Mouse (Mus musculus): ENCODE measurements at regions not wholly inside any gene's neighbourhood (a gene's known extent, or its start where the extent isn't known, plus 50 kb on each side); places are given as distances from the start of the nearest gene placed in this dataset.
"Not testable (repeated sequence)": the region's sequence is repeated elsewhere in the genome, so short reads cannot be mapped to it uniquely, and the experiment has no call there.

- intact Hi-C loops (cut with DNase I) = no loop called here
- no peak for DNase-seq
Observed at GRCm38 (mm10) chr12:112295337-112295941, 149.4 kb downstream of the Kif26a start.

GRCm38 (mm10) chr12:112298521-112298920, 152.5 kb downstream of the Kif26a start:
- DNase-seq = no peak
- intact Hi-C loops (cut with DNase I) = no loop called here

GRCm38 (mm10) chr12:112299089-112299488, 153.1 kb downstream of the Kif26a start:
- DNase-seq = no peak
- intact Hi-C loops (cut with DNase I) = no loop called here

- intact Hi-C loops (cut with DNase I) = no loop called here
- no peak for DNase-seq
Observed at GRCm38 (mm10) chr12:112299603-112300002, 153.6 kb downstream of the Kif26a start.

GRCm38 (mm10) chr12:112300125-112300524, 154.1 kb downstream of the Kif26a start:
- no peak for DNase-seq
- intact Hi-C loops (cut with DNase I) = no loop called here

GRCm38 (mm10) chr12:112301411-112301891, 155.4 kb downstream of the Kif26a start:
- intact Hi-C loops (cut with DNase I) = no loop called here
- no peak for DNase-seq

- intact Hi-C loops (cut with DNase I) = no loop called here
- no peak for DNase-seq
Observed at GRCm38 (mm10) chr12:112301929-112302328, 155.9 kb downstream of the Kif26a start.

GRCm38 (mm10) chr12:112306208-112306607, 160.2 kb downstream of the Kif26a start:
- intact Hi-C loops (cut with DNase I) = no loop called here
- no peak for DNase-seq

- intact Hi-C loops (cut with DNase I) = no loop called here
- no peak for DNase-seq
Observed at GRCm38 (mm10) chr12:112308016-112308415, 162.0 kb downstream of the Kif26a start.

- DNase-seq; intact Hi-C loops (cut with DNase I): not testable (repeated sequence)
Observed at GRCm38 (mm10) chr12:112309096-112309495, 163.1 kb downstream of the Kif26a start.

GRCm38 (mm10) chr12:112309781-112310180, 163.8 kb downstream of the Kif26a start:
- intact Hi-C loops (cut with DNase I) = no loop called here
- DNase-seq = no peak

- intact Hi-C loops (cut with DNase I) = no loop called here
- no peak for DNase-seq
Observed at GRCm38 (mm10) chr12:112310661-112311060, 164.7 kb downstream of the Kif26a start.

- intact Hi-C loops (cut with DNase I) = no loop called here
- DNase-seq = no peak
Observed at GRCm38 (mm10) chr12:112314781-112315180, 168.8 kb downstream of the Kif26a start.

GRCm38 (mm10) chr12:112317191-112317590, 171.2 kb downstream of the Kif26a start:
- intact Hi-C loops (cut with DNase I) = no loop called here
- no peak for DNase-seq

- intact Hi-C loops (cut with DNase I) = no loop called here
- DNase-seq = no peak
Observed at GRCm38 (mm10) chr12:112318461-112318860, 170.8 kb upstream of the A530016L24Rik start.

- intact Hi-C loops (cut with DNase I) = loop anchor here (5.0 kb wide), 1 partner anchor 35 kb away; no protein-coding TSS in a partner anchor
- DNase-seq = no peak
Observed at GRCm38 (mm10) chr12:112322196-112322595, 167.1 kb upstream of the A530016L24Rik start.

GRCm38 (mm10) chr12:112327411-112327810, 161.8 kb upstream of the A530016L24Rik start:
- intact Hi-C loops (cut with DNase I) = no loop called here
- no peak for DNase-seq

- intact Hi-C loops (cut with DNase I) = no loop called here
Observed at GRCm38 (mm10) chr12:112328809-112329575, 160.3 kb upstream of the A530016L24Rik start.

GRCm38 (mm10) chr12:112329701-112330301, 159.4 kb upstream of the A530016L24Rik start:
- peak in 1 of 2 experiments; percentile 11 for DNase-seq
- intact Hi-C loops (cut with DNase I) = no loop called here

More at GRCm38 (mm10) chr12:112328809-112329575, 160.3 kb upstream of the A530016L24Rik start:
- no peak for DNase-seq

- intact Hi-C loops (cut with DNase I) = no loop called here
Observed at GRCm38 (mm10) chr12:112330557-112330956, 158.7 kb upstream of the A530016L24Rik start.

GRCm38 (mm10) chr12:112331061-112331460, 158.2 kb upstream of the A530016L24Rik start:
- no peak for DNase-seq
- intact Hi-C loops (cut with DNase I) = no loop called here

More at GRCm38 (mm10) chr12:112330557-112330956, 158.7 kb upstream of the A530016L24Rik start:
- no peak for DNase-seq
